Mouse (Mus musculus): ENCODE results near the gene Teddm2.

The Teddm2 gene

DNA sequence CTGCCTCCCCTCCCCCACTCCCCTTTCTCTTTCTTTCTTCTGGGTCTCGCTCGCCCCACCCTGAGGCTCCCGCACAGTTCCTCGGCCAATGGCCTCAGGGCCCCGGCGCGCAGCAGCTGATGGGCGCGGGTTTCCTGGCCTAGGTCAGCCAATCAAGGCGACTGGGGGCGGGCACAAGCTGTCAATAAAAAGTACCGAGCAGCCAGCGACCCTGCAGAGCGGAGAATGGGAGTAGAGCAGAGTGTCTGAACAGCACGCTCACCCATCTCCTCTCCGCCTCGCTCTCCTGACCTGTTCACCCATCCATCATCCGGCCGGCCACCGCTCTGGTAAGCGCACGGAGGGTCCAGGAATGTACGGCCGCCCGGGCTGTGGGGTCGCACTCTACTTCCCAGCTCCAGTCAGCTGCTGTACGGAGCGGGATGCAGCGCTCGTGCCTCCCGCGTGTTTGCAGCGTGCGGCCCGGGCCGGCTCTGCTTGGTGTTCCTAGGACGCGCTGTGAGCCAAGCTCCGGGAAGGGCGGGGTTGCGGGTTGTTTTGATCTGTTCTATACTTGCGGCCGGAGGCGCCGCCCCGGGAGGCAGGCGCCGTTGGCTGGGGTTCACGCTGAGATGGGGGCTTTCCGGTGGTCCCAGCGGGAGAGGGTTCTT is at the start of gene Teddm2, which contains the start of gene Glul:
Gene Teddm2, minus strand, starts transcription at position 498 of the 650 bp plus-strand sequence.
Gene Glul, plus strand, starts transcription at position 214 of the 650 bp plus-strand sequence.
- peak; percentile 96 for DNase-seq

DNA sequence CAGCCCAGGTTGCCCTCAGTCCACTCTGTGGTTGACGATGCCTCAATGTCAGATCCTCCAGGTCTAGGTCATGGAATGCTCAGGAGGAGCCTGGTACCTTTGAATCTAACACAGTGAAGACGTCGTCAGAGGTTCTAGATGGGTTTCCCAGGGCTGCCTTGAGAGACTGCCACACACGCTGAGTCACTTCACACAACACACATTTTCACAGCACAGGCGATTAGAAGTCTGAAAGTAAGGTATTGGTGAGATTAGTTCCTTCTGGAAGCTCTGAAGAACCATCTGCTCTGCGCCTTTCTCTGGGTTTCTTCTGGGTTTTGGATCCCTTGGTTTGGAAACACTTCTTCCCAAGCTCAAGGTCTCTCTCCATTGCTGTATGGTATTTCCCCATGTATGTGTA is 47.8 kb upstream of the Teddm2 start:
- no peak for DNase-seq

DNA sequence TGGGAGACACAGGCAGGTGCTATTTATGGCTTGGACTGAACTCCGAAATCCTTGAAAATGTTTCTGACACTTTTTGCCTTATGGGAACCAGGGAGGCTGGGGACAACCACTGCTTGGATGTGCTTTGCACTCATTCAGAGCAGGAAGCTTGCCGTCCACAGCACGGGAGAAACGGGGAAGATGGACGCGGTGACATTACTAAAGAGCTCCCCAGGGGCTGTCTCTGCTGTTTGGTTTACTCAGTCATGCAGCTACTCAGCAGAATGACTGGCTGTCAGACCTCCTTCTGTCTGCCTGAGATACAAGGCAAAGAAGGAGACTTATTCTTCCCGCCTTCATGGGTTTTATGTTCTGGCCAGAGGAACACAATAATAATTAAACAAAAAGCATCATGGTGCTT is 46.9 kb upstream of the Teddm2 start:
- DNase-seq: no peak

DNA sequence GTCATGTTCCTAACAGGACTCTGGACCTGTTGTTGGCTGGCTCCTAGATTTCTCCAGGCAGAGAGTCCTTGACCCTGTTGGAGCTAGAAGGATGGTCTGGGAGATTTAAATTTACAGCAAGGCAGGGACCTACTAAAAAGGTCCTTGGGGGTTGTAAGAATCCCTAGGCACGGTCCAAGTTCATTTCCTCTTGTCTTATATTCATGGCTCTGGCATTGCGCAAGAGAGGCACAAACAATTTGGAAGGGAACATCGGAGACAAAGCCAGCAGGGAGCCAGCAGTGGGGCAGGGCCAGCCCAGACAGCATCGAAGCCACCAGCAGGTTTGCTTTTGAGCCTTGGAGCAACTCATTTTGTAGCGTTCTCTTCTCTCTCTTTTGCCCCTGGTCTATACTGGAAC is 45.2 kb upstream of the Teddm2 start:
- no peak for DNase-seq

DNA sequence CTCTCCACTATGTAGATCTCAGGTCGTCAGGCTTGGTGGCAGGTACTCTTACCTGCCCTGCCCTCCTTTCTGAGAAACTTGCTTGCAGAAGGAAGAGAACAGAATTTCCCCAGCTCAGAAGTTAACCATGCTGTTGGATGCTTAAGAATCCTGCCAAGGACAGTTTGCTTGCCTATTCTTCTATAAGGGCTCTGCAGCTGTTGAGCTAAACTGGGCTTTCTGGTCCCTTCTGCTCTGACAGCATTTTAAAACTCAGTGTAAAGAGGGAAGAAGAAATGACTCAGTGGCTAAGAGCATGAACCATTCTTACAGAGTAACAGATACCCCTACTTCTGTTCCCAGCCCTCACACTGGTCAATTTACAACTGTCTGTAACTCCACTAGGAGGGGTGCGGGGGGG is 41.0 kb upstream of the Teddm2 start:
- DNase-seq: no peak

DNA sequence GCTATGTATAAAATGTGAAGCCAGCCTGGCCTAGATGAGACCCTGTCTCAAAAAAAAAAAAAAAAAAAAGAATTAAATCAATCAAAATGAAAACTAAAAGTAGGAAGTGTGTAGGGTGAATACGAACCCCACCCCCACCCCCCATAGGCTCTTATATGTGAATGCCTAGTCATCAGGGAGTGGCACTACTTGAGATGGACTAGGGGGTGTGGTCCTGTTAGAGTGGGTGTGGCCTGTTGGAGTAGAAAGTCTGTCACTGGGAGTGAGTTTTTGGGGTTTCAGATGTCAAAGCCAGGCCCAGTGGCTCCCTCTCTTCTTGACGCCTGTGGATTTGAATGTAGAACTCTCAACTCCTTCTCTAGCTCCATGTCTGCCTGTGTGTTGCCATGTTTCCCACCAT is 37.0 kb upstream of the Teddm2 start:
- no peak for DNase-seq

DNA sequence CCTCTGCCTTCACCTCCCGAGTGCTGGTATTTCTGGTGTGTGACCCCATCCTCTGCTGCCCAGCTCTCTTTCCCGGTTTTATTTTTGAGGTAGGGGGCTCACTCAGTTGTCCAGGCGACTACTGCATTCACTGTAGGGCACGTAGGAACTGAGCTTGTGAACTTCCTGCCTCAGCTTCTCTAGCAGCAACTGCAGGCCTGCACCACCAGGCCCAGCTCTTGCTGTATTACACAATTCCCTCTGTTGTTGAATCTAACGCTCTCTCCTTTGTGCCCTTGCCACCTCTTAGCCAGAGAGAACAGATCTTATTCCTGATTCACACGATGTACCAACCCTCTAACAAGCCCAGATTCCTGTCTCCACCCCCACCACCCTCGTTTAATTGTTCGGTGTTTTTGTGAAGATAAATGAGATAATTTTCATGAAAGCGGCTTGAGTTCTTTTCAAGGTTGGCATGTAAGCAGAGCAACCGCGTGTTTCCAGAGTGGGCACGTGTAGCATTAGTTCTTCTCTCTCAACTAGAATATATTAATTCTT is 35.9 kb upstream of the Teddm2 start:
- no peak for DNase-seq

DNA sequence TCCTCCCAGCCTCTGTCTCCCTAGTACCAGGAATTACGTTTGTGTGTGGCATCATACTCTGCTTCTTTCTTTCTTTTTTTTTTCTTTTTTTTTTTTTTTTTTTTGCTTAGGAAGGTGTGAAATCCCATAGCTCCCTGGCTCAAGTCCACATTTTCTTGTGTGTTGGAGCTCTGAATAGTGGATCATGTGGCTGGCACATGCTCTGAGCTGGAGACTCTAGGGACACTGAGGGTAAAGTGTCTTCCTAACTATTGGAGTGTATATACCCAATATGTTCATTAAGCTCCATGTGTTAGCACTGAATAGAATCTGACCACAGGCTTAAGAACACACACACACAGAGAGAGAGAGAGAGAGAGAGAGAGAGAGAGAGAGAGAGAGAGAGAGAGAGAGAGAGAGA is 33.7 kb upstream of the Teddm2 start:
- DNase-seq: no peak

DNA sequence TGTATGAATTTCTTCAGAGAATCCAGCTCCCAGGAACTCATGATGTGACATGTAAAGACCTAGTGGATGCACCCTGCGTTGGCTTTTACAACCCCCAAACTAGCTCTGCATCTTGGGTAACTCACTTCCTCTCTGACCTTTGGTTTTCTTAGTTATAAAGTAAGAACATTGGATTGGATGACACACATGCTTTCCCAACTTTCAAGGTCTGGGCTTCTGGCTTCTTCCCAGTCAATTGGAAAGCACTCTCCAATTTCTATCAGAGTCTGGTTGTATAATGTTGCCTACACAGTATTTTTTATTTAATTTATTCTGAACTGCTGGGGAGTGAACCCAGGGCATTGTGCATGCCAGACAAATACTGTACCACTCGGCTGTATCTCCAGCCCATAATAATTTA is 30.4 kb upstream of the Teddm2 start:
- no peak for DNase-seq

DNA sequence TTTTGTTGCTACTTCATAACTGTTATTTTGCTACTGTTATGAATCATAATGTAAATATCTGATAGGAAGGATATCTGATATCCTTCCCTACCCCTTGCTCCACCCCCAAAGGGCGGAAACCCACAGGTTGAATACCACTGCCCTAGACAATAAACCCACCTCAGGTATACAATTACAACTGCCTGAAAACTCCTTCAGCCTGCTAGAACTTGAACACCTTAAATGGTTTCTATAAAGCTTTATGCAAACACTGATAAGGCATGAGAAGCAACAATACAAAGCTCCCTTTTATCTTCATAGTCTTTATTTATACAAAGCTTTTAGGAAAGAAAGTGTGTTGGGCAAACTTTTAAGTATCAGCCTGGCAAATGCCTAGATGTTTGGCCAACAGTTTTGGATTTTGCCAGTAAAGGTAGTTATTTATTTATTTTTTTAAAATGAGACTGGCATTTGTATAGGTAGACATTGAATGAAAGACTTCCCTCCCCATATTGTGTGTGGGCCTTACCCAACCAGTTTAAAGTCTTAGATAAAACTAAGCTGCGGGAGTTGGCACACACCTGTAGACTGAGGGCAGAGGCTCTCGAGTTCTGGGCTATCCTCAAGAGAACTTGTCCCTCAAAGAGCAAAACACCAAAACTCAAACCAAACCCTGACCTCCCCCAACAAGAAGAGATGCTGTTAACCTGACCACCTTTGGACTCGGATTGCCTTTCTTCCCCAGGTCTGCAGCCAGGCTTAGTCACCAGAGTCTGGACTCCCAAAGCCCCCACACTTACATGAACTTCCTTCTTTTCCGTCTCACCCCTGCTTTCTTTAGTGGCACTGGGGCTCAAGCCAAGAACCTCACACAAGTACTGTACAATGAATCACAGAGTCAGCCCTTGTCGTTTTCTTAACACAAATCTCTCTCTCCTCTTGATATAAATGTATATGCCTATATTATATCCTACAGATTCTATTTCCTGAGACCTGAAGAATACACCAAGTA is 24.7 kb upstream of the Teddm2 start:
- DNase-seq: no peak

DNA sequence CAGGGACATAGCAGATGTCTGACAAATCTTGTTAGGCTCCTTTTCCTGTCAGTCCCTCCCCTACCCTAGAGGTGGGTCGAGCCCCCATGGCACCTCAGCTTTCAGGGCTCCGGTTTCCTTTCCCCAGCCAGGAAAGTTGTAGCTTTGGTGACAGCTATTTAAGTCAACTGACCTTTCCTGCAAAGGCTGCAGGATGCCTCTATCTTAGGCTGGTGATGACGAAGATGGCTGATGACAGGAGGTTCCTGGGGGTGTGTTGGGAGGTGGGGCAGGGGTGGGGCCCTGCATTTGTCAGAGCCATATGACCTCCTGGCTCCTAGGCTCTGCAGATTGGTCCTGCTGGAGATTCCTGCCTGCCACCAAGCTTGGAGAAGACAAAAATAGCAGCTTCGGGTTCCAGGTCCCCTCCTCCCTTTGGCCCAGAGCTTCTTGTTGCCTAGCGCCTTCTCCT is 22.6 kb upstream of the Teddm2 start:
- no peak for DNase-seq

DNA sequence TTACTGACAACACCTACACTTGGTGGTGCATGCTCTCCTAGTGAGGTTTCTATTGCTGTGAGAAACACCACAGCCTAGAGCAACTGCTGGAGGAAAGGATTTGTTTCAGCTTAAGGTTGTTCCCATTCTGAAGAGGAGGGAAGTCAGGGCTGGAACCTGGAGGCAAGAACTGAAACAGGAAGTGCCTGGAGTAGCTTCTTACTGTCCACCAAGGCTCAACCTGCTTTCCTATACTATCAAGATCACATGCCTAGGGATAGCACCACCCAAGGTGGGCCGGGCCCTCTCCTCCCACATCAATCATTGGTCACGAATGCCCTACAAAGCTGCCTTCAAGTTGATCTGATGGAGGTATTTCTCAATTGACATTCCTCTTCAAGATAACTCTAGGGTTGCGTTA is 21.6 kb upstream of the Teddm2 start:
- DNase-seq: no peak

DNA sequence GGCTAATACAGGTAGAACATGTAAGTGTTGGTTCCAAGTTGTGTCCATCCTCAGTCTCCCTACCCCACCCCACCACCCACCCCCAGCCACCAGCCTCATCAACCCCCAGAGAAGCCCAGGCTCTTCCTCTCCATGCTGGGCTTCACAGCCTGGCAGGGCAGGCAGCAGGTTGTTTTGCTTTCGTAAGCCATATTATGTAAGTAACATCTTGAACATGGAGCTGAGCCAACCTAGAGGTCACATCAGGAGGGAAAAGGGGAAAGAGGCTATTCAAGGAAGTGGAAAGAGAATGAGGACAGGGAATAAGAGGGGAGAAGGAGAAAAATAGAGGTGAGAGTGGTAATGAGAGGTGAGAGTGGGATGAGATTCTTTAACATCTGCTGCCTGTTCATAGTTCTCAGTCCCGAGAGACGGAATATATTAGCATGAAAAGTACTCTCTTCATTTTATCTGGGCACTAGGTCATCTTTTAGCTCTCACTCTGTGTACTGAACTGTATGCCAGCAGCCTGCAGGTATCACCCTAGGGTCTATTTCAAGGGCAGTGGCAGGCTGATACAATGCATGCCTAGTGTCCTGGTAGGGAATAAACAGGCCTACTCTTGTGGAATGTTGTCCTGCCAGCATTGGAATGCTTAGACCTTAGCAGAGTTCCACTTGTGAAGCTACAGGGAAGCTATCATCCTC is 18.6 kb upstream of the Teddm2 start:
- peak; percentile 42 for DNase-seq

DNA sequence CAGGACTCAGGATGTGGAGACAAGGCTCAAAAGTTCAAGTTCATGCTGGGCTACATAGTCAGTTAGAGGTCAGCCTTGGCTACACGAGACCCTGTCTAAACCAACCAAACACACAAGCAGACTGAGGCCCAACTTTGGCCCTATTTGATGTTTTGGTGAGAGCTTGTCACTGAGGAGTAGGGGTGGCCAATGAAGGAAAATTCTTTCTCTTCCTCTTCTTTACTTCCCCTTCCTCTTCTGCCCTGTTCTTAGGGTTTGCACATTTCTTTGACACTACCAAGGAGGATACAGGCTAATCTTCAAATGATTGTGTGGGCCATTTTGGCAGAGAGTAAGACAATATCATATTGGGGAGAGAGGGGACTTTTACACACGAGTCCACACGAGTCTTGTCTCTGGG is 13.8 kb upstream of the Teddm2 start:
- DNase-seq: no peak

DNA sequence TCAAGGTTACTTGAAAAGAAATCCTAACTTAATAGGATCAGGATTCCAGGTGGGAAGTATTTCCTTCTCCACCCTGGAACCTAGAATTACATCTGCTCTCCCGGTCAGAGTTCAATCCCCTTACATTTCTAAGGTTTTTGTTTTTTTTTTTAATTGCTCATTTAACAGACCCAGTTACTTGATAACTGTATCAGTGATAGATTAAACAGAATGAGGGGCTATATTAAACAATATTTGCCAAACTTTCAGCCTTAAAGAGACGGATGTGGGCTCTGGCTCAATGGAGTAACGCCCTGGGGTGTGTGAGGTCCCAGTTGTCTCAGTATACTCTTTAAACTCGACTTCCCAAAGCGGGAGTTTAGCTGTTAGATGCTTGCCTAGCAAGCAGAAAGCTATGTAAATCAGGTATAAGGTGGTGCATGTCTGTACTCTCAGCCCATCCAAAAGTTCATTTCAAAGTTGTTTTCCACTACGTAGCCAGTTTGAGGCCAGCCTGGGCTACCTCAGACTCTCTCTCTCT is 11.3 kb upstream of the Teddm2 start:
- DNase-seq: peak; percentile 29

DNA sequence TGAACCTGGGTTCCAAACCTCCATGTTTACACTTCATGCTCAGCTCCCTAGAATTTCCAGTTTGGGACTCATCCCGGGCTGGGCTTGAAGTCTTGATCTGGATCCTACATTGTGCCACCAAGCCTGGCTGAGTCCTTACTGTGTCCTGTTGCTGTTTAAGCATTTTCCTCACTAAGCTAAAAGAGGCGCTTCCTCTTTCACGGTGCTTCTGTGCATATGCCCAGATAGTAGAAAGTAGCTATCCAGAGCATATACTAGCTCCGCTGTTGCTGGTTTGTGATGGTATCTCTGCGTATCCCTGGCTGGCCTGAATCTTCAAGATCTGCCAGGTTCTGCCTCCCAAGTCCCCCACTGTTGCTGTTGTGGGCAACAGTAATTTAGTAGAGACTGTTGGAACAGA is 10.4 kb upstream of the Teddm2 start:
- peak; percentile 37 for DNase-seq

DNA sequence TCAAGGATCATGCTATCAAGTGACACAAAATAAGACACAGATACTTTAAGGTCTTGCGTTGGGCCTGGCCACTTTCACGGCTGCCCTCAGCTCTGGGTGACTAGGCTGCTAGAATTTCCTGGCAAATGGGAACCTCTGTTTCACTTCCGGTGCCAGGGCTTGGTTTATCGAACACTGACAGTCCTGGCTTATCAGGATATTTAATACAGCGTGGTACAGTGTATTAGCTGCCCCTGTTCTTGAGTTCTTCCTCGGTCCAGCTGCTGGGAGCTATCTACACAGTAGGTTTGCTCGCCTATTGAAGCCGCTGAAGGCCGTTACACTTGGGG is 9.9 kb upstream of the Teddm2 start:
- DNase-seq: peak; percentile 37

DNA sequence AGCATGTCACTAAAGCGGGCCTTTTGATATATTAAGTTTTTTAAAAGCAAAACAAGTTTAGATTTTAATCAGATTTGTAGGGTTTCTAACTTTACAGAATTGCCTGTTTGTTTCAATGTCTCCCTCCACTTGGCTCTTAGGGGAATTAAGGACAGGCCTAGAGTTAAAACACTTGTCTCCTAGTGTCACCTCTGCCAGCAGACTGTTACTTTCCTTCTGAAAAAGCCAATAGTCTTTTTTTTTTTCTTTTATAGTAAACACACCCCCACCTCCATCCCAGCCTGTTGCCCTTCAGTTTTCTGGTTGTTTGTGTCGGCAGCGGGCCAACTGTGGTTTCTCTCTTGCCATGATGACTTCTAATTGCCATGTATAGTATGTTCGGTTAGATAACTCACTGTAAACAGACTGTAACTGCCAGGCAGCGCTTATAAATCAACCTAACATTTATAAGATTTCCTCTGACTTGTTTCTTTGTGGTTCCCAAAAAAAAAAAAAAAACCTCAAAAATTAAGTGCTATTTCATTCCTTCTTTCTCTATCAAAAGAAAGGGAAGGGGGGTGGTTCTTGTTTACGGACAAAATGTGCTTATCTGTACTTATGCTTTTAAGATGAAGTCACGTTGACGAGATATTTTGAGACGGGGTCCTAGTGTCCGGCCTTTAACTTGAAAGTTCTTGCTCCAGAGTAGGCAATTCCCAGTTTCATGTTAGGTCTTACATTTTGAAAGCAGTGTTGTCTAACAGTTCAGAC is 9.4 kb upstream of the Teddm2 start:
- DNase-seq: no peak

DNA sequence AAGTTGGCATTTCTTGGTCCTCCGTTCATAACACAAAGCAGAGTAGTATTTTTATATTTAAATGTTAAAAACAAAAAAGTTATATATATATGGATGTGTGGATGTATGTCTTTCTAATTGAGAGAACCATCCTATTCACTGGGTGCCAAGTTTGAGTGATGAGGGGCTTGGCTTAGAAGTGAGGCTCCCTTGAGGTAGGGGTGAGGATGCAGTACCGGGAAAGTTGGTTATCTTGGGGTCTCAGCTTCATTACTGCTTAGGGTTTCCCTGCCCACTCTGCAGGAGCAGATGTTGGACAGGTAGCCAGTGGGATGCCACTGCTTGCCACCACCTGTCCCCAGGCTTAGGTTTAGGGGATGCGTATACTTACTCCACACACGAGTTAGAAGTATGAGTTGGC is 8.7 kb upstream of the Teddm2 start:
- DNase-seq: no peak

DNA sequence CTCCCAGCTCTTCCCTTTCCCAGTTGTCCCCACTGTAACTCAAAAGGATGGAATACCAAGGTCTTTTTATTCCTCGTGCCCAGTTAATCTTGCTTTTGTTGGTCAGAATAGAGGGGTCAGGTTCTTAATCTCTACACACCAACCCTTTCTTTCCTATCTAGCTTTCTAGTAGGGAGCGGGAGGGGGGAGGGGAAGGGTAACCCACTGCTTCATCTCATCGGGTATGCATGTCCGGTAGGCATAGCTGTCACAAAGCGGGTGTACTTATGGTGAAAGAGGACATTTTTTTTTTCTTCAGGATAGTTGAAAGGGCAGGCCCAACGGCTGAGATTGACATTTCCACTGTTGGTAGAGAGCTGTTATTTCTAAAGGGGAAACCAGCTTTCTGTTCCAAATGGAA is 8.2 kb upstream of the Teddm2 start:
- DNase-seq: no peak

DNA sequence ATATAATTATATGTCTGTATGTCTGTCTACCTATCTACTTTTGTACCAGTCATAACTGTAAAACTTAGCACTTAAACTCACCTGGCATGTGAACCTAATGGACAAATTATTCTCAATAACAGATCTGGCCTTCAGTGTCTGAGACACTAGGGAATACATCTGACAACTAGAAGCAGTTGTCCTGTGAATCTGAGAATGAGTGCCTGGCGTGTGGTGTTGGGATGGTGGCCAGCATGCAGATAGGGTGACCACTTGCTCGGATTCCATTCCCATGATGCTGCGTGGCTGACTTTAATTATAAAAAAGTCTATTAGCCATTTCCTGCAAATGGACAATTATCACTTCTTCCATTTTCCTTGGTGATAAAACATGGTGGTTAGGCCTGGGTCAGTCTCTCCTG is 5.9 kb upstream of the Teddm2 start:
- DNase-seq: no peak

DNA sequence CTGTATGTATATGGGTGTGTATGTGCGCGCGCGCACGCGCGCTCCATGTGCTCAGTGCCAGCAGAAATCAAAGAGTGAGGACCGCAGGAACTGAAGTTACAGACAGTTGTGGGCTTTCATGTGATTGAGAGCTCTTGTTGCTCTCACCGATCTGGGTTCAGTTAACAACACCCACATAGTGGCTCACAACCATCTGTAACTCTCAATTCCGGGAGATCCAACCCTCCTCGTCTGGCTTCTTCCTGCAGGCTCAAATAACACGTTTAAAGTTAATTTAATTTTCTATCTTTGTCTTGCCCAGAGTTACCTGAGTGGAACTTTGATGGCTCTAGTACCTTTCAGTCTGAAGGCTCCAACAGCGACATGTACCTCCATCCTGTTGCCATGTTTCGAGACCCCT is 4.2 kb upstream of the Teddm2 start:
- no peak for DNase-seq

Data from kidney, adult 18-20 months (tissue).